Mouse (Mus musculus): ENCODE results near the gene Ajm1. TPM values are rescaled to one million over a fixed set of nuclear protein-coding genes. Genes with fewer than 3 reads are reported as not detected.

The Ajm1 gene
- total RNA-seq (2012; rRNA removed) = 0.04 and 0.07 TPM in 2 replicates
- polyA plus RNA-seq (2012; ENCODE audit: insufficient read depth in 1 of 2, insufficient read length in 2 of 2, low read depth in 1 of 2, low replicate concordance in 2 of 2, missing spikeins in 1 of 2) = under 1 TPM in 1 of 2 experiments, not detected in 1; 0.32 TPM

- Histone ChIP-seq H3K9me3 (replicated peaks; ENCODE audit: insufficient read depth, low read length) (no peaks in the 10 kb centered on the region), H3K79me2 (ENCODE audit: control insufficient read depth, insufficient read depth, low read length, poor library complexity) (no peaks in the 10 kb centered on the region), H3K9ac (ENCODE audit: control insufficient read depth, low read depth, low read length, poor library complexity, severe bottlenecking) (peak within 1 kb of the TSS; percentile 47), H3K27ac (ENCODE audit: control insufficient read depth, low read depth, low read length) (peak within 1 kb of the TSS; percentile 27), H3K4me1 (ENCODE audit: control insufficient read depth in 1 of 2, insufficient read depth in 2 of 2, low read length in 2 of 2) (peaks cover 0 to 10% of the 10 kb centered on the region in 2 experiments; a peak in 2 of 4 replicates), H3K27me3 (ENCODE audit: control insufficient read depth in 1 of 2, insufficient read depth in 2 of 2, low read length in 2 of 2) (no peaks in the 10 kb centered on the region), H3K36me3 (ENCODE audit: control insufficient read depth in 1 of 2, insufficient read depth in 2 of 2, low read length in 2 of 2) (peaks cover 3 to 7% of the 10 kb centered on the region in 2 experiments), H3K4me3 (ENCODE audit: control insufficient read depth in 1 of 2, insufficient read depth in 1 of 2, low read depth in 2 of 2, low read length in 2 of 2) (peak within 1 kb of the TSS; percentile 44 to 55)
- TF ChIP-seq SMC3 (IDR thresholded peaks at IDR 0.05; ENCODE audit: low read depth, low read length) = peak; percentile 14; the same call in 1 of the 2 replicates
- TF ChIP-seq TCF12 (IDR thresholded peaks at IDR 0.05; ENCODE audit: low read depth, low read length) = no peak
- TF ChIP-seq POLR2AphosphoS5 (IDR thresholded peaks at IDR 0.05; ENCODE audit: borderline replicate concordance, low read depth, low read length) = no peak
- TF ChIP-seq HCFC1 (IDR thresholded peaks at IDR 0.05; ENCODE audit: low read depth, low read length) = peak; percentile 66
- no peak for TF ChIP-seq ZNF384 (IDR thresholded peaks at IDR 0.05; ENCODE audit: low read depth, low read length)
- 0 out of 2 replicates have a peak, but pooled peaks have one; percentile 24 for TF ChIP-seq MXI1 (IDR thresholded peaks at IDR 0.05; ENCODE audit: low read depth, low read length)
- no peak for TF ChIP-seq MEF2A (IDR thresholded peaks at IDR 0.05; ENCODE audit: extremely low read depth, insufficient replicate concordance, low read depth, low read length, poor library complexity, severe bottlenecking)
- TF ChIP-seq CTCF (IDR thresholded peaks at IDR 0.05 in 2 of 3, conservative IDR thresholded peaks at IDR 0.05 in 1 of 3; ENCODE audit: control insufficient read depth in 1 of 3, insufficient read depth in 1 of 3, low read depth in 2 of 3, low read length in 3 of 3, poor library complexity in 1 of 3, severe bottlenecking in 1 of 3) = peak; percentile 76 to 93 (median 83)
- TF ChIP-seq ETS1 (IDR thresholded peaks at IDR 0.05; ENCODE audit: low read depth, low read length) = no peak
- TF ChIP-seq UBTF (IDR thresholded peaks at IDR 0.05; ENCODE audit: borderline replicate concordance, insufficient read depth, low read depth, low read length) = no peak
- TF ChIP-seq SIN3A (IDR thresholded peaks at IDR 0.05; ENCODE audit: low read length) = peak; percentile 68; the same call in 1 of the 2 replicates
- no peak for TF ChIP-seq EP300 (IDR thresholded peaks at IDR 0.05; ENCODE audit: low read depth in 1 of 2, low read length in 2 of 2)
- no peak for TF ChIP-seq CHD2 (IDR thresholded peaks at IDR 0.05; ENCODE audit: low read length)
- TF ChIP-seq ZMIZ1 (IDR thresholded peaks at IDR 0.05; ENCODE audit: low read depth, low read length) = peak; percentile 23; the same call in 1 of the 2 replicates
- no peak for TF ChIP-seq ELF1 (IDR thresholded peaks at IDR 0.05; ENCODE audit: low read depth, low read length)
- peak; percentile 28 for TF ChIP-seq RAD21 (IDR thresholded peaks at IDR 0.05; ENCODE audit: low read depth, low read length)
- peak; percentile 84 for DNase-seq (ENCODE audit: low read depth, low spot score)
These were observed at the start of gene Ajm1 for GRCm38 (mm10) chr2:25581294-25581864. Ajm1 (minus strand) TSS chr2:25581757.

- no peaks in the 10 kb centered on the region for H3K79me2 ChIP-seq (ENCODE audit: control insufficient read depth, insufficient read depth, low read length, poor library complexity)
- H3K4me1 ChIP-seq (ENCODE audit: control insufficient read depth in 1 of 2, insufficient read depth in 2 of 2, low read length in 2 of 2) = no peaks in the 10 kb centered on the region
- no peak overlapping the region for H3K27ac ChIP-seq (ENCODE audit: control insufficient read depth, low read depth, low read length)
- no peaks in the 10 kb centered on the region for H3K36me3 ChIP-seq (ENCODE audit: control insufficient read depth in 1 of 2, insufficient read depth in 2 of 2, low read length in 2 of 2)
- DNase-seq (ENCODE audit: low read depth, low spot score) = no peak
- no peak overlapping the region for H3K9ac ChIP-seq (ENCODE audit: control insufficient read depth, low read depth, low read length, poor library complexity, severe bottlenecking)
- TF ChIP-seq RCOR1 (IDR thresholded peaks at IDR 0.05; ENCODE audit: low read depth, low read length) (no peak), ZC3H11A (IDR thresholded peaks at IDR 0.05; ENCODE audit: low read depth, low read length) (no peak), EP300 (IDR thresholded peaks at IDR 0.05; ENCODE audit: low read depth in 1 of 2, low read length in 2 of 2) (no peak), MXI1 (IDR thresholded peaks at IDR 0.05; ENCODE audit: low read depth, low read length) (no peak), KAT2A (conservative IDR thresholded peaks at IDR 0.05; ENCODE audit: low read depth, low read length) (no peak), NRF1 (IDR thresholded peaks at IDR 0.05; ENCODE audit: insufficient read depth, low read depth, low read length, poor library complexity, severe bottlenecking) (no peak), MAX (IDR thresholded peaks at IDR 0.05; ENCODE audit: low read length) (no peak), HCFC1 (IDR thresholded peaks at IDR 0.05; ENCODE audit: low read depth, low read length) (no peak), GATA1 (IDR thresholded peaks at IDR 0.05; ENCODE audit: low read depth, low read length) (no peak), GABPA (IDR thresholded peaks at IDR 0.05; ENCODE audit: low read depth, low read length) (no peak), UBTF (IDR thresholded peaks at IDR 0.05; ENCODE audit: borderline replicate concordance, insufficient read depth, low read depth, low read length) (no peak), MAFK (IDR thresholded peaks at IDR 0.05; ENCODE audit: borderline replicate concordance, low read depth, low read length) (no peak)
- H3K27me3 ChIP-seq (ENCODE audit: control insufficient read depth in 1 of 2, insufficient read depth in 2 of 2, low read length in 2 of 2) = peaks cover 0 to 4% of the 10 kb centered on the region in 2 experiments; a peak in 1 of 4 replicates
- no peak overlapping the region for H3K4me3 ChIP-seq (ENCODE audit: control insufficient read depth in 1 of 2, insufficient read depth in 1 of 2, low read depth in 2 of 2, low read length in 2 of 2)
- no peaks in the 10 kb centered on the region for H3K9me3 ChIP-seq (replicated peaks; ENCODE audit: insufficient read depth, low read length)
These were observed 47.2 kb upstream of the Ajm1 start for GRCm38 (mm10) chr2:25628738-25629137.

All from MEL (cell line).